Mouse (Mus musculus) stomach, embryonic 14.5 days (tissue): ENCODE measurements around the gene 4930402H24Rik. TPM values are rescaled to one million over a fixed set of nuclear protein-coding genes. Genes with fewer than 3 reads are reported as not detected.
"Not testable (repeated sequence)": the region's sequence is repeated elsewhere in the genome, so short reads cannot be mapped to it uniquely, and the experiment has no call there.

Source experiments
- ATAC-seq: fragments of 200-750 bp; cut with Nextera tagmentation; 2 replicates; pipeline ENCODE4 v1.8.0; 2017; ENCODE audit warnings: low read depth, moderate TSS enrichment; ENCODE audit not compliant: insufficient number of reproducible peaks, insufficient read depth, low FRiP score
- H3K27ac ChIP-seq: fragments of 300-500 bp; sonication (generic); 2 replicates; pipeline ENCODE4 v1.5.1; 2014; ENCODE audit warnings: mild to moderate bottlenecking, low read length, moderate library complexity, mixed read lengths
- H3K27me3 ChIP-seq: fragments of 300-500 bp; sonication (generic); 2 replicates; pipeline ENCODE4 v1.6.1; 2014; ENCODE audit warnings: low read length, control low read depth, mixed read lengths; ENCODE audit not compliant: control insufficient read depth, insufficient read depth
- H3K36me3 ChIP-seq: fragments of 300-500 bp; sonication (generic); 2 replicates; pipeline ENCODE4 v1.6.1; 2014; ENCODE audit warnings: mild to moderate bottlenecking, control low read depth, low read length, moderate library complexity, mixed read lengths; ENCODE audit not compliant: control insufficient read depth, insufficient read depth
- H3K4me1 ChIP-seq: fragments of 300-500 bp; sonication (generic); 2 replicates; pipeline ENCODE4 v1.6.1; 2014; ENCODE audit warnings: low read length, control low read depth, mixed read lengths; ENCODE audit not compliant: control insufficient read depth, insufficient read depth
- H3K4me2 ChIP-seq: fragments of 300-500 bp; sonication (generic); replicated peaks from 2 replicates; pipeline ENCODE4 v1.6.1; 2014; ENCODE audit warnings: low read depth, low read length, control low read depth
- H3K4me3 ChIP-seq: fragments of 300-500 bp; sonication (generic); 2 replicates; pipeline ENCODE4 v1.5.1; 2014; ENCODE audit warnings: low read depth, low read length, control low read depth
- H3K9ac ChIP-seq: fragments of 300-500 bp; sonication (generic); replicated peaks from 2 replicates; pipeline ENCODE4 v1.6.1; 2014; ENCODE audit warnings: low read depth, mild to moderate bottlenecking, control low read depth, low read length, moderate library complexity, mixed read lengths
- H3K9me3 ChIP-seq: fragments of 300-500 bp; sonication (generic); 2 replicates; pipeline ENCODE4 v1.6.1; 2016; ENCODE audit warnings: low read depth, low read length, control low read depth; ENCODE audit not compliant: control insufficient read depth
- WGBS: fragments of 180-500 bp; shearing (Covaris S2); extraction: QIAGEN DNeasy Blood & Tissue Kit; methylation state at CpG from one replicate; pipeline ENCODE4 v1.1.7; 2014; 5-methylcytosine and 5-hydroxymethylcytosine counted together
- polyA plus RNA-seq: library from polyadenylated mRNA; unstranded; fragments of >200 nt; fragmentation: Nextera tagmentation; extraction: Ambion mirVana; gene quantifications from 2 replicates; pipeline ENCODE4 v1.2.1, GENCODE M21; 2014

4930402H24Rik gene
- polyA plus RNA-seq, 1 experiment from 2014 or later, result 42.6 TPM

GRCm38 (mm10) chr2:130832582-130832981, 73.6 kb downstream of the 4930402H24Rik start:
- no peak for ATAC-seq
- Histone ChIP-seq H3K4me2 (no peak overlapping the region), H3K27me3 (no peaks in the 10 kb centered on the region), H3K4me3 (no peak overlapping the region), H3K9ac (no peak overlapping the region), H3K4me1 (no peaks in the 10 kb centered on the region), H3K27ac (no peak overlapping the region), H3K36me3 (no peaks in the 10 kb centered on the region; the same call in 1 of the 2 replicates), H3K9me3 (no peaks in the 10 kb centered on the region)
- WGBS, result 56% methylated on average over 1 of the region's 1 CpGs

- Histone ChIP-seq H3K4me1 (no peaks in the 10 kb centered on the region), H3K4me3 (no peak overlapping the region), H3K9me3 (no peaks in the 10 kb centered on the region), H3K27ac (no peak overlapping the region), H3K27me3 (no peaks in the 10 kb centered on the region), H3K4me2 (no peak overlapping the region), H3K36me3 (no peaks in the 10 kb centered on the region; the same call in 1 of the 2 replicates), H3K9ac (no peak overlapping the region)
- no peak for ATAC-seq
- 75% methylated on average over 2 of the region's 2 CpGs for whole genome bisulfite sequencing
Measured at GRCm38 (mm10) chr2:130832012-130832411, 74.2 kb downstream of the 4930402H24Rik start.

DNA sequence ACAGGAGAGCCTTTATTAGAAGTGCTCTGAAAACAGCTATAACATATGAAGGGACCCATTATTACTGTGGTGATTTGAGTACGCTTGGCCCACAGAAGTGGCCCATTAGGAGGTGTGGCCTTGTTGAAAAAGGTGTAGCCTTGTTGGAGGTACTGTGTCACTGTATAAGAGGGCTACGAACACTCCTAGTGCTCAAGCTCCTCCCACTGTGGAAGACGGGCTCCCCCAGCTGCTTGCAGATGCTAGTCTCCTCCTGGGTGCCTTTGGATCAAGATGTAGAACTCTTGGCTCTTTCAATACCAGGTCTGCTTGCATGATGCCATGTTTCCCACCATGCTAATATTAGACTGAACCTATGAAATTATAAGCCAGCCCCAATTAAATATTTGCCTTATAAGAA, 76.0 kb downstream of the 4930402H24Rik start:
- no peak overlapping the region for H3K4me3 ChIP-seq
- no peak overlapping the region for H3K27ac ChIP-seq
- no peak for ATAC-seq
- H3K4me2 ChIP-seq, result no peak overlapping the region
- 88% methylated on average over 3 of the region's 3 CpGs for WGBS
- H3K36me3 ChIP-seq, result no peaks in the 10 kb centered on the region; the same call in 1 of the 2 replicates
- H3K27me3 ChIP-seq, result no peaks in the 10 kb centered on the region
- H3K4me1 ChIP-seq, result no peaks in the 10 kb centered on the region
- H3K9me3 ChIP-seq, result no peaks in the 10 kb centered on the region
- H3K9ac ChIP-seq, result no peak overlapping the region

- H3K27me3 ChIP-seq, result no peaks in the 10 kb centered on the region
- no peak overlapping the region for H3K9ac ChIP-seq
- no peak overlapping the region for H3K4me3 ChIP-seq
- ATAC-seq, result no peak
- H3K4me2 ChIP-seq, result no peak overlapping the region
- no peaks in the 10 kb centered on the region for H3K4me1 ChIP-seq
- no peaks in the 10 kb centered on the region; the same call in 1 of the 2 replicates for H3K36me3 ChIP-seq
- 84% methylated on average over 4 of the region's 4 CpGs for WGBS
- no peaks in the 10 kb centered on the region for H3K9me3 ChIP-seq
- H3K27ac ChIP-seq, result no peak overlapping the region
Measured at GRCm38 (mm10) chr2:130829496-130829895, 76.7 kb downstream of the 4930402H24Rik start.

DNA sequence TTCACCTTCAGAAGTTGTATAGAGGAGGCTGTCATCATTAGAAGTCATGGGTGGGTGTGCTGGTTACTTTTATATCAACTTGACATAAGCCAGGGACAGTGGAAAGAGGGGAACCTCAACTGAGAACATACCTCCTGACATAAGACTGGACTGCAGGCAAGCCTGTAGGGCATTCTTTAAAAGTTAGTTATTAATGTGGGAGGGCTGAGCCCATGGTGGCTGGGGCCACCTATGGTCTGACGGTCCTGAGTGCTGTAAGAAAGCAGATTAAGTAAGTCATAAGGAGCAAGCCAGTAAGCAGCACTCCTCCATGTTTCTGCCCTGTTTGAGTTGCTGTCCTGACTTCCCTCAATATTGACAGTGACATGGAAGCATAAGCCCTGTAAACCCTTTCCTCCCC, 77.5 kb downstream of the 4930402H24Rik start:
- H3K4me3 ChIP-seq, result no peak overlapping the region
- H3K4me2 ChIP-seq, result no peak overlapping the region
- no peaks in the 10 kb centered on the region for H3K27me3 ChIP-seq
- H3K4me1 ChIP-seq, result no peaks in the 10 kb centered on the region
- no peak overlapping the region for H3K9ac ChIP-seq
- H3K27ac ChIP-seq, result no peak overlapping the region
- H3K9me3 ChIP-seq, result no peaks in the 10 kb centered on the region
- H3K36me3 ChIP-seq, result no peaks in the 10 kb centered on the region; the same call in 1 of the 2 replicates
- 86% methylated on average over 1 of the region's 1 CpGs for WGBS
- no peak for ATAC-seq

DNA sequence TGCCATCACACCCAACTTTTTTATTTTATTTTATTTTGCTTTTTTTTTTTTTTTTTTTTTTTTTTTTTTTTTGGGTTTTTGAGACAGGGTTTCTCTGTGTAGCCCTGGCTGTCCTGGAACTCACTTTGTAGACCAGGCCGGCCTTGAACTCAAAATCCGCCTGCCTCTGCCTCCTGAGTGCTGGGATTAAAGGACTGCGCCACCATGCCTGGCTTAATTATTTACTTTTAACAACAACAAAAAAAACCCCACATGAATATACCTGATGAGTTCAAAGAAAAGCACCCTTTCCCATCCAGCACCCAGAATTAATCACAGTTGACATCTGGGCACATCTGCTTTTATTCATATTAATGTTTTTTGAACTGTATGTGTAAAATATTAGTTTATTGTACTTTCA, 78.1 kb downstream of the 4930402H24Rik start:
- not testable (repeated sequence) for H3K36me3 ChIP-seq, H3K27me3 ChIP-seq, H3K4me1 ChIP-seq, ATAC-seq, H3K9ac ChIP-seq, H3K27ac ChIP-seq, H3K4me3 ChIP-seq, H3K9me3 ChIP-seq, H3K4me2 ChIP-seq
- 91% methylated on average over 3 of the region's 3 CpGs for WGBS

DNA sequence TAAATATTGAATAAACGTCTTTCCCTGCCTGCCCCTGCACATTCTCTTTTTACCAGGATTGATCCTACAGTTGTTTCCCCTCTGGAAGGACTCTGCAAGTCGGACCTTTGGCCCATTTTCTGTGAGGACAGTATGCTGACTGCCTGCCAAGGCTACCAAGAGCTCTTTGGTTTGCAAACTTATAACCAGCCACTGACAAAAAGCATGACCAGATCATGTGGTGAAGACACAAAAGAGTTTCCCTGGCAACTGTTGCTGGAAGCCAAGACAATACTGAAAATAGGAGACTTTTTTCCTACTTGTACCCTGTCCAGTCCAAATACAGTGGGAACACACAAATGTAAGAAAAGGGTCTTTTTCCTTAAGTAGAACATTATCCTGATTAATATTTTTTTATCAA, 78.8 kb downstream of the 4930402H24Rik start:
- no peak for ATAC-seq
- Histone ChIP-seq H3K27me3 (no peaks in the 10 kb centered on the region), H3K9ac (no peak overlapping the region), H3K4me3 (no peak overlapping the region), H3K27ac (no peak overlapping the region), H3K4me2 (no peak overlapping the region), H3K9me3 (no peaks in the 10 kb centered on the region), H3K4me1 (no peaks in the 10 kb centered on the region), H3K36me3 (no peaks in the 10 kb centered on the region)
- 64% methylated on average over 2 of the region's 2 CpGs for WGBS

GRCm38 (mm10) chr2:130818838-130819647, 87.2 kb downstream of the 4930402H24Rik start:
- Histone ChIP-seq H3K27me3 (no peaks in the 10 kb centered on the region), H3K27ac (no peak overlapping the region), H3K4me2 (no peak overlapping the region), H3K36me3 (no peaks in the 10 kb centered on the region; the same call in 1 of the 2 replicates), H3K4me1 (no peaks in the 10 kb centered on the region), H3K9me3 (no peaks in the 10 kb centered on the region), H3K4me3 (no peak overlapping the region), H3K9ac (no peak overlapping the region)
- 72% methylated on average over 11 of the region's 11 CpGs for WGBS
- no peak for ATAC-seq
